Mouse (Mus musculus) bone marrow, adult 2 months (tissue): ENCODE results near the gene Lrrc2. TPM values are rescaled to one million over a fixed set of nuclear protein-coding genes. Genes with fewer than 3 reads are reported as not detected.

ENCODE experiments used
- H3K27ac ChIP-seq: fragments of 200-500 bp; 2 replicates; pipeline ENCODE4 v1.5.1; 2012; ENCODE audit warnings: low read depth, mild to moderate bottlenecking, control low read depth, inconsistent platforms, low read length; ENCODE audit not compliant: control insufficient read depth, poor library complexity, insufficient read depth
- H3K4me1 ChIP-seq: fragments of 200-500 bp; 2 replicates; pipeline ENCODE4 v1.6.1; 2011; ENCODE audit warnings: low read length; ENCODE audit not compliant: control insufficient read depth, insufficient read depth
- H3K4me3 ChIP-seq: fragments of 200-500 bp; replicated peaks from 2 replicates; pipeline ENCODE3; 2011; ENCODE audit warnings: mild to moderate bottlenecking, low read depth, low read length, control low read depth; ENCODE audit not compliant: control insufficient read depth
- CTCF ChIP-seq: fragments of 200-500 bp; IDR thresholded peaks from 2 replicates; pipeline ENCODE4 v1.5.1; 2011; ENCODE audit warnings: low read length, control low read depth; ENCODE audit not compliant: control insufficient read depth, insufficient read depth
- POLR2A ChIP-seq: fragments of 200-500 bp; IDR thresholded peaks from 2 replicates; pipeline ENCODE4 v1.6.1; 2011; ENCODE audit warnings: low read depth, mild to moderate bottlenecking, control low read depth, low read length, borderline replicate concordance; ENCODE audit not compliant: control insufficient read depth
- WGBS: fragments of 180-500 bp; shearing (Covaris S2); methylation state at CpG from one replicate; pipeline ENCODE4 v1.1.7; 2018; 5-methylcytosine and 5-hydroxymethylcytosine counted together
- polyA plus RNA-seq: library from polyadenylated mRNA; stranded (reverse); fragments of >200 nt; gene quantifications from 2 replicates; pipeline ENCODE4 v1.2.4, GENCODE M21; 2011; ENCODE audit warnings: low replicate concordance; ENCODE audit not compliant: missing spikeins, insufficient read depth, insufficient read length

The Lrrc2 gene
- polyA plus RNA-seq, 1 experiment, result 2.5 TPM

GRCm38 (mm10) chr9:110963566-110964115, 12.3 kb downstream of the Lrrc2 start:
- TF ChIP-seq CTCF (no peak), POLR2A (no peak)
- Histone ChIP-seq H3K27ac (no peak overlapping the region), H3K4me3 (no peak overlapping the region), H3K4me1 (no peaks in the 10 kb centered on the region)
- WGBS, result 82% methylated on average over 8 of the region's 8 CpGs

GRCm38 (mm10) chr9:110965062-110965909, 13.9 kb downstream of the Lrrc2 start:
- H3K4me1 ChIP-seq, result no peaks in the 10 kb centered on the region
- WGBS, result 82% methylated on average over 22 of the region's 22 CpGs
- H3K4me3 ChIP-seq, result no peak overlapping the region
- TF ChIP-seq POLR2A (no peak), CTCF (no peak)
- H3K27ac ChIP-seq, result no peak overlapping the region

GRCm38 (mm10) chr9:110965910-110966231, 14.5 kb downstream of the Lrrc2 start:
- TF ChIP-seq CTCF, result no peak
- TF ChIP-seq POLR2A, result no peak
- Histone ChIP-seq H3K4me3 (no peak overlapping the region), H3K27ac (no peak overlapping the region), H3K4me1 (no peaks in the 10 kb centered on the region)
- WGBS, result 61% methylated on average over 2 of the region's 2 CpGs

- WGBS, result 89% methylated on average over 11 of the region's 11 CpGs
- no peak for TF ChIP-seq CTCF
- TF ChIP-seq POLR2A, result no peak
- Histone ChIP-seq H3K4me3 (no peak overlapping the region), H3K4me1 (no peaks in the 10 kb centered on the region), H3K27ac (no peak overlapping the region)
These were observed 28.1 kb downstream of the Lrrc2 start for GRCm38 (mm10) chr9:110979411-110979810.

GRCm38 (mm10) chr9:110982351-110982750, 31.0 kb downstream of the Lrrc2 start:
- no peak overlapping the region for H3K4me3 ChIP-seq
- 59% methylated on average over 4 of the region's 4 CpGs for WGBS
- H3K27ac ChIP-seq, result no peak overlapping the region
- H3K4me1 ChIP-seq, result no peaks in the 10 kb centered on the region; the same call in 1 of the 2 replicates
- TF ChIP-seq POLR2A (no peak), CTCF (no peak)

- 92% methylated on average over 9 of the region's 9 CpGs for WGBS
- TF ChIP-seq CTCF, result no peak
- no peak for TF ChIP-seq POLR2A
- Histone ChIP-seq H3K4me3 (no peak overlapping the region), H3K27ac (no peak overlapping the region), H3K4me1 (no peaks in the 10 kb centered on the region; the same call in 1 of the 2 replicates)
These were observed 32.8 kb downstream of the Lrrc2 start for GRCm38 (mm10) chr9:110984096-110984495.

- H3K27ac ChIP-seq, result no peak overlapping the region
These were observed 34.2 kb downstream of the Lrrc2 start for GRCm38 (mm10) chr9:110985541-110985940.

GRCm38 (mm10) chr9:110985951-110986350, 34.6 kb downstream of the Lrrc2 start:
- TF ChIP-seq POLR2A, result no peak
- TF ChIP-seq CTCF, result no peak
- Histone ChIP-seq H3K4me3 (no peak overlapping the region), H3K4me1 (no peaks in the 10 kb centered on the region; the same call in 1 of the 2 replicates), H3K27ac (no peak overlapping the region)
- 75% methylated on average over 8 of the region's 8 CpGs for WGBS

More at GRCm38 (mm10) chr9:110985541-110985940, 34.2 kb downstream of the Lrrc2 start:
- no peak for TF ChIP-seq CTCF
- TF ChIP-seq POLR2A, result no peak
- Histone ChIP-seq H3K4me3 (no peak overlapping the region), H3K4me1 (no peaks in the 10 kb centered on the region; the same call in 1 of the 2 replicates)
- 90% methylated on average over 5 of the region's 5 CpGs for WGBS
